Mouse (Mus musculus) bone marrow macrophage, adult 2 months (primary cell): ENCODE measurements around the gene Larp4b.

Experiments used
- CTCF ChIP-seq: IDR thresholded peaks from 2 replicates; pipeline ENCODE4 v1.5.1; 2012; ENCODE audit warnings: low read depth, mild to moderate bottlenecking, low read length, moderate library complexity
- POLR2A ChIP-seq: IDR thresholded peaks from 2 replicates; pipeline ENCODE4 v1.6.1; 2012; ENCODE audit warnings: mild to moderate bottlenecking, low read depth, low read length, borderline replicate concordance

GRCm38 (mm10) chr13:9198728-9199464, 105.2 kb downstream of the Larp4b start:
- TF ChIP-seq CTCF (no peak), POLR2A (no peak)
